Mouse (Mus musculus) ovary, postnatal 10 days (tissue): ENCODE data around the gene Eif3j1.
A peak's percentile ranks its signal among the peaks of the same experiment; 100 is the strongest.
"Not testable (repeated sequence)": the region's sequence is repeated elsewhere in the genome, so short reads cannot be mapped to it uniquely, and the experiment has no call there.

ENCODE experiments used
- DNase-seq: peaks from one replicate; pipeline ENCODE4 v3.0.0; 2022; ENCODE audit warnings: low spot score

The Eif3j1 gene

DNA sequence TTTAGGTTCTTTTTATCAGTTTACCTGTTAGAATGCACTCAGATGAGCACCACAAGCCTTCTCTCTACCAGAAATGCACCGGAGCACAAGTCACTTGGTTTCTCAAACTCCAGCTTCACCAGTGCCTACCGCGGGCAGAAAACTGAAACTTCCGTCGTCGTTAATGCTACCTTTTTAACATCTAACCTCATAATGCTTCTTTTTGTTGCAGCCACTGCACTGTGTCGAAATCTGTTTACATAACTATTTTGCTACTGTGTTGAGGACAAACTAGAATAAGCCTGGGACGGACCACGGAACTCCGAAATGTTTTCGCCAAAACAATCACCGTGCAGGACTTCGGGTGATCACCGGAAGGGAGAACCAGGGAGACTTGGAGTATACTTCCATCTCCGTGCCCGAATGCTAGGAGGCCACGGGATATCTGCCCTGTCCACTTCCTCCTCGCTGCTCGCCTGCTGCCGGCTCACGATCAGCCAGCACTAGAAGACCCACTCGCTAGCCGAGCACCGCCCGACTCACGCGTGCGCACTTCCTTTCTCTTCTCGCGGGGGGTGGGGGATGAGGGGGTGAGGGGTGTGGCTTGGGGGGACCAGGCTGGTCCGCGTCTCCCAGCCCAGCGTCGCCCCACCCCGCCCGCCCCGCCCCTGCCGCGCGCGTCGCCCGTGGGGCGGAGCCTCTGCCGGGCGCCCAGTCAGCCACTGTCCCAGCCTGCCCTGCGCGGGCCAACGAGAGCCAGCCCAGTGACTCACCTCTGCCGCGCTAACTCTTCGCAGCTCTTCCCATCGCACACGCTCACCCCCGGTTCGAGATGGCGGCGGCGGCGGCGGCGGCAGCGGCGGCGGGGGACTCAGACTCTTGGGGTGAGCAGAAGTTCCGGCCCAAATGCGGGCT, at the start of gene Eif3j1:
Eif3j1 (plus strand) TSS at position 685 of the 894 bp plus-strand sequence.
- peak; percentile 68 for DNase-seq

DNA sequence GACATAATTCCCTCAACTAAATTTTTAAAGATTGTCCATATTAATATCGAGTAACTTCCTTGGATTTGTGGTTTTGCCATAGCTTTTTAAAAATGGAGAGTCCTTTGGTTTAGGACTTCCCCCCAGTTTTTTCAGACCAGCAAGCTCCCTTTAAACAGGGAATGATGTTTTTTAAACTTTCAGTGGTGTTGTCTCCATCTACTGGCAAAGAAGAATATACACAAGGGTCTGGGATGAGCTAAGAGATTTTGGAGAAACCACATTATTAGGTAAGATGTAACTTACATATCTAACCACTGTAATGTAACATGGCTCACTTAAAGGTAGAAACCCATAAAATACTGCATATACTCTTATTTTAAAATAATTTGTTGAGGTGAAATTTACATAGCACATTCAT, 32.6 kb upstream of the Eif3j1 start:
- DNase-seq: no peak

DNA sequence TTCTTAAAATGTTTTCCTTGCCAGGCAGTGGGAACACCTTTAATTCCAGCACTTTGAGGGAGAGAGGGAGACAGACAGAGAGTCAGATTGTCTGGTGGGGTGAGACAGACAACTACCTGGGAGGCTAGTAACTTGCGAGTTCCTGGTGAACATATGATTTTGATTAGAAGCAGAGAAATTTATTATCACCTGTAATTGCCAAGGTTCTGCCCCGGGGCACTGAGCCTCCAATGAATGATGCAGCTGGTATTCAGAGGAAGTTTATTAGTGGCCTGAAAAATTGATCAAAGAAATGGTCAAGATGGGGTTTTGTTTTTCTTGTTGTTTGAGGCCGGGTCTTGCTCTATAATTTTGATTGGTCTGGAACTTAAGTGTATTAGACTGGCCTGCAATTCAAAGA, 19.5 kb upstream of the Eif3j1 start:
- no peak for DNase-seq

DNA sequence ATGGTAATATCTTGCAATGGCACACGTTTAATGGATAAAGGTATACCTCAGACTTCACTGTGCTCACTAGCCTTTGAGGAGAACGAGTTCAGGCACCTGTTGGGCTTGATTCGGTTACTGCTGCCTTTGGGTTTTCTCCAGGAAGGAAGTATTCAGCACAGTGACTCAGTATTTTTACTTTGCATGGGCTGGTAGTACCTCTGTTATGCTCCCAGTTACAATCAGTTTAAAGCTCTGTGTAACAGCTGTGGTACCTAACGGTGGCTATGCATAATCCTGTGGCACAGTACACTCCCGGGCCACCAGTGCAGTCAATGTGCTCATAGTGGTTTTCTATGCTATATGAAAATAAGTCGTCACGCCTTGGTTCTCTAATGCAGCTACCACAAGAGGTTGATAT, 16.9 kb upstream of the Eif3j1 start:
- no peak for DNase-seq

DNA sequence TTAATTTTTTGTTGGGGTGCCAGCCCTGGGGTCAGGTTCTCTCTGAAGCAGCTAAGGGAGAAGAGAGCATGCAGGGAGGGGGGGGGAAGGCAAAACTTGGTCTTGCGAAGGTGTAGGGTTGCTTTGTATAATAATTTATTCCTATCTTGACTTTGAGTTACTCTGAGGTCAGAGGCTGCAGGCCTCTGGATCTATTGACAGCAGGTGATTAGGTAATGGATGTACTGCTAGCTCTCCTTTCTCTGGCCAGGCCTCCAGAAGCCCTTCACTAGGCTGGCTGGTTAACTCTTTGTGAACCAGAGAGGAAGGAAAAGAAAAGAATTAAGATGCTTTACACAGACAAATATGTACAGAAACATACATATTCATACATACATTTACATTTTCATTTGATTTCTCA, 9.6 kb upstream of the Eif3j1 start:
- no peak for DNase-seq

DNA sequence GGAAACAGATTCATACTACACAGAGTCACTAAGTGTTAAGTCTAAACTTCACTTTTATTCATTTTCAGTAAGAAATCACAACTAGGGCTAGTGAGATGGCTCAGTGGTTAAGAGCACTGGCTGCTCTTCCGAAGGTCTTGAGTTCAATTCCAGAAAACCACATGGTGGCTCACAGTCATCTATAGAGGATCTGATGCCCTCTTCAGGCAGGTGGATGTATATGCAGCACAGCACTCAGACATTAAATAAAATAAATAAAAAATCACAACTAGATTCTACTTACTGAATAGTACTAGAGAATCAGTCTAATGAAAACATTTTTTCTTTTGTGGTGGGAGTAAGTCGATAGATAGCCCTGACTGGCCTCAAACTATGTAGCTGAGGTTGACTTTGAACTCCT, 6.1 kb upstream of the Eif3j1 start:
- DNase-seq: no peak

DNA sequence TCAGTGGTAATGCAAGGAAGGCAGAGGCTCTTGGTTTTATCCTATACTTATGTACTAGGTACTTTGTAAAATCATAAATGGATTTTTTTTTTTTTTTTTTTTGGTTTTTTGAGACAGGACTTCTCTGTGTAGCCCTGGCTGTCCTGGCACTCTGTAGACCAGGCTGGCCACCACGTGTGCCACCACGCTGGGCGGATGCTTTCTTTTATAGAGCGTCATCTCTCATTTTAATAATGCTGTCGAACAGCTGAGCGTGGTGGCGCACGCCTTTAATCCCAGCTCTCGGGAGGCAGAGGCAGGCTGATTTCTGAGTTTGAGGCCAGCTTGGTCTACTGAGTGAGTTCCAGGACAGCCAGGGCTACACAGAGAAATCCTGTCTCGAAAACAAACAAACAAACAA, 1.3 kb upstream of the Eif3j1 start:
- DNase-seq: not testable (repeated sequence)

DNA sequence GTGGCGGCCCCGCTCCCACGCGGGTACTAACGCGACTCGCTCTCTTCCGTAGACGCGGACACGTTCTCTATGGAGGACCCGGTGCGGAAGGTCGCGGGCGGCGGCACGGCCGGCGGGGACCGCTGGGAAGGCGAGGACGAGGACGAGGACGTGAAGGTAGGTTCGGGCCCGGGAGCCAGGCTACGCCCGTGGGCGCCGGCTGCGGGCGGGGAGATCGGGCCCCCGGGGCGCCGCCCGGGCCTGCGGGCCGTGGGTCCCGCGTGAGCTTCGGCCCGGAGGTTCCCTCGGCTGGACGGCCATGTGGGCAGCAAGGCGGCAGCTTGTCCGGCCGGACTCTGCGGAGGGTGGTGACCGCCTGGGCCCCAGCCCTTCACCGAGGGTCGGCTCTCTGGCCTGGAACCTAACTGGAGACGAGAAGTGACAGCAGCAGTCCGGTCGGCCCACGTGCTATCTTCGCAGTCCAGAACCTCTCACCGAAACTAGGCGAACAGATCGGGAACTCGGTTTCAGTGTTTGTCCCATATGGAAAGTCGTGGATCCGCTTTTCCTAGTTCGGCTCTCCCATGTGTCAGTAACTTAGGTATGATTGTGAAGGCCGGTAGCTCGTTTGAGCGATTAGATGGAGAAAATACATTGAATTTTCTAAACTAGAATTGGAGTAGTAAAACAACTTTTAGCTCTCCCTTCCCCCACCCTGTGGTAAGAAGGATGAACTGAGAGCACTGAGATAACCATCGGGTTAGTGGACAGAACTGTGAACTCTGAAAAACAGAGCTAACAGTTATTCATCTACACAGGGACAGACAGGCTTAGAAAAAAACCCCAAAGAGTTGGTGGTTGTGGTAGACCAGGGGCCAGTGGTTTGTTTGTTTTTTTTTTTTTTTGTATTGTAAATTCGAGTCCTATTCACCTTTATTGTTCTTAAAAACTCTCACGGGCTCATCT, 682 bp downstream of the Eif3j1 start:
- DNase-seq: no peak

DNA sequence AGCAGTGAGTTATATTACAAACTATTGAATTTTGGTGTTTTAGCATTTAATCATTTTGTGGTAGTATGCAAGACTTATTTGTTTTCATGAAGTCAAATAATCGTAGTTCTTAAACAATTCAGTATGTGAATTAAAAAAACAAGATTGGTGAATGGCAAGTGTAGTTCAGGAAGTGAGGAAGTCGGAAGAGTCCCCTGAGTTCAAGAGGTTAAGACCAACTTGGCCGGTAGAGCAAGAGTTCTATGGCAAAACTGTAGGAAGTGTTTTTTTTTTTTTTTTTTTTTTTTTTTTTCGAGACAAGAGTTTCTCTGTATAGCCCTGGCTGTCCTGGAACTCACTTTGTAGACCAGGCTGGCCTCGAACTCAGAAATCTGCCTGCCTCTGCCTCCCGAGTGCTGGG, 3.6 kb downstream of the Eif3j1 start:
- DNase-seq: no peak

DNA sequence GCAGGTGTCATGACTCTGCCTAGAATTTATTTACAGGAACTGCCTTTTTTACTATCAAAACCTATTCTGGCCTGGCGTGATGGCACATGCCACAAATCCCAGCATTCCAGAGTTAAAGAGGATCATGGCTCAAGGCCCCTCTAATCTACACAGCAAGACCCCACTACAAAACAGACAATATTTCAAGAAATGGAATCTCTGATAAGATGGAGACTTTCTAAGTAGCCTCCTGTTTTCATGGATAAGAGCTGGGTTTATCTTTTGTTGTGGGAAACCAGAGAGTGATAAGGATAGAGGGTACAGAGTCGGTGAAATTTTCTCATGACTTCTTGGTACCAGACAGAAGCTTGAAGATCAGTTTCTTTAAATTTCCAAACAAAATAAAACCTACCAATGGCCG, 7.7 kb downstream of the Eif3j1 start:
- DNase-seq: no peak

DNA sequence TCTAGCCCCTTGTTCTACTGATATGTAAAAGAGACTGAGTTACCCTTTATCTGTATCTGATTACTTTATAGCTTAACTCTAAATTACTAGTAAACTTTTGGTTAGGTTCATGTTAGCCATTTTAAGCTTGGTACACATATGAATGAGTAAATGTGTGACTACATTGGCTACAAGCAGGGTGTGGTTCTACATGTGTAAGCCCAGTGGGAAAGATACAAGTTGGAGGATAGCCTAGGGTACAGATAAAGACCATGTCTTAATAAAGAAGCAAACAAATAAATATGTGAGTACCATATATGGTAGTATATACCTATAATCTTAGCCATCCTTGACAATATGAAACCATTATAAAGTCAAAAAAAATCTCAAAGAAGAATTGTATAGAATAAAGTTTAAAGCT, 15.6 kb downstream of the Eif3j1 start:
- no peak for DNase-seq

DNA sequence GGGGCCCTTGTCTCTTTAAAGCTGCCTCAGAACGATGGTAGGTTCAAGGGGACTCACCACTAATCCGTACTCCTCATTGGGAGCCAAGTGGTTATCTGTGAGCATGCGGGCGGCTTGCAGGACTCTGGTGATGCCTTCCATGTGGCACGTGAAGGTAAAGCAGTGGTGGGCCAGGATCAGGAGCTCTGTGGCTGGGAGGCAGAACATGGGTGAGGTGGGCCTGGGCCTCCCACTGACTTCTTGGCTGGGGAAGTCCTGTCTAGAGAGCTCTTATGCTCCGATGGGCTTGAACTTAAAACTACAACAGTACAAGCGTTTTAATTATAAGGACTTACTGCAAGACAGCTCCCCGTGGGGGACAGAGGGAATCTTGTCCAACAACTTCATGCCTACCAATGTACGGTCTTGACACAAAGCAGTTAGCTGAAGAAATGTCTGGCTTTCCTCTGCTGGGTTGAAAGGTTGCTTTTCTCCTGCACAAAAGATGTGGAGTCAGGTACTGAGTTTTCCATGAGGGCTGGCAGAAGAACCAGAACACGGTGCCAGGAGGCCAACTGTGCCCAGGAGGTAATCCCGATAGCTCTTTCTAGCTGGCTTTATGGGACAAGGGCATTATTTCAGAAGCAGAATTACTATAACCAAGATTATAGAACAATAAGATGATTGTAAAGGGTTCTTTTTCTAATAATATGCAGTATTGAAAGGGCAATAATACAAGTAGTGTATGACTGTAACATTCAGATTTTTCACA, 31.2 kb downstream of the Eif3j1 start:
- DNase-seq: no peak

DNA sequence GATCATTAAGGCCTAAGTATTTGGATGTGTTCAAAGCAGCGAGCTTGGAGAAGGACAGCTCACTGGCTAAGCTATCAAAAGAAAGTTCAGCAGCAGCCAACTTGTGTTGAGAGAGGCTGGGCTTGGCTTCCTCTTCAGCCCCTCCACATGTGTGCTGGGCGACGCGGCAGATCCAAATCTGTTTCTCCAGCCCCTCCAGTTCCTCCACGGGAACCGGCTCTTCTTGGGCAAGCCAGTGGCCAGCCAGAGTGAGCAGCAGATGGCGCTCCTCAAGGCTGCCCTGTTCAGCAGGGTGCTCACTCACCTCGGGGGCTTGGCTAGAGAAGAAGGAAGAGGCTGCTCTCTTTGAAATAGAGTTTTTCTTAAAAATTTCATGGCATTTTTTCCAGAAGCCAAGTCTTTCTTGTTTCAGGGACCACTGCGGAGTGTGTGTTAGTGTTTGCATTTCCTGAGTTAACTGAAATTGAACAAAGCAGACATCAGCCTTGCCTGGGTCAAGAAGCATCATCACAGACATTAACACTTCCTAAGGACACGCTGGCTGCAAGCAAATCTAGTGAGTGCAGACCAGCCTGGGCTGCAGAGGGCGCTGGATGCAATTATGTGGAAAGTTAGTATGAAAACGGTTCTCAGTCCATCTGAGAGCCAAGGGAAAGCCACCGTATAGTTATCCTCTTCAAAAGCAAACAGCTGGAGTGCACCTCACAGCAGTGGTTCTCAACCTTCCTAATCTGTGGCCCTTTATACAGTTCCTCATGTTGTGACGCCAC, 37.0 kb downstream of the Eif3j1 start:
- no peak for DNase-seq

DNA sequence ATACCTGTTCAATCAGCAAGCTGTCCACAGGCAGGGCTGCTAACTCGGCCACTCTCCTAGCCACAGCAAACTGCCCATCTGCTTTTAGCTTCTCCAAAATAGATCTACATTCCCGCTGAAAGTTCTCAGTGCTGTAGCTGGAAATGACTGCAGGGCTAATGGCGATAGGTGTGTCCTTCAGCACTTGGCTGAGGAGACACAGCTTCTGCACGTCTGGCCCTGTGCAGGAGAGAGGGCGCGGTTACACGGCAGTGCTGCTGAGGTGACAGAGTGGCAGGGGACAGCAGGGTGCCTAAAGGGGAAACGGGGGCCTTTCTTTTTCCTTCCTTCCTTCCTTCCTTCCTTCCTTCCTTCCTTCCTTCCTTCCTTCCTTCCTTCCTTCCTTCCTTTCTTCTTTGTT, 37.9 kb downstream of the Eif3j1 start:
- DNase-seq: no peak

DNA sequence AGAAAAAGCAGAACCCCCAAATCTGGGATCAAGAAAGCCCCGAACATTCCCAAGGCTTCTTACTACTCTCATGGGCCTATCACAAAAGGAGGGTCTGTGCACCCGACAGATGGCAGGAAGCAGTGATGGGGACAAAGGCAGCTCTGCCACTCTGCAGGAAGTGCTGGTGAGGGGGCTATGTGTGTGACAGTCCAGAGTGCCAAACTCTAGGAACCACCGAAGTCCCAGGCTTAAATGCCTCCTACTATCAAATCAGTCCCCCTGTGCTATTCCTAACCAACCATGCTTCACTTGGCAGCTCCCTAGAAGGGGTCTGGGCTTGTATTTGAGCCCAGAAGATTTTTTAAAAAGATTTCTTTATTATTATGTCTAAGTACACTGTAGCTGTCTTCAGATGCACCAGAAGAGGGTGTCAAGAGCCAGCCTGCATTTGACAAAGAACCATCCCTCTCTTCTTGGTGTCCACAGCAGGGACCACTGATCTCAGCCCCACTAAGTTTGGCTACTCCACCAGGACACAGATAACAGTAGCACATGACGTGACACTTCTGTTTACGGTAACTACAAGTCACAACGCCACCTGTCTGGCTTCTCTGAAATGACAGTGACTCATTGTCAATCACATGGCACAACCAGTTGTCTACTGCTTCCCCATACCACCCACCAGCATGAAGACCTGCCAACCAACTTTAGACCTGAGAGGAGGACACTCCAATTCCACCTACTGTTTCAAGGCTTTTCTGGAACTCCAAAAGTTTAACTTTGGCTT, 41.0 kb downstream of the Eif3j1 start:
- no peak for DNase-seq

DNA sequence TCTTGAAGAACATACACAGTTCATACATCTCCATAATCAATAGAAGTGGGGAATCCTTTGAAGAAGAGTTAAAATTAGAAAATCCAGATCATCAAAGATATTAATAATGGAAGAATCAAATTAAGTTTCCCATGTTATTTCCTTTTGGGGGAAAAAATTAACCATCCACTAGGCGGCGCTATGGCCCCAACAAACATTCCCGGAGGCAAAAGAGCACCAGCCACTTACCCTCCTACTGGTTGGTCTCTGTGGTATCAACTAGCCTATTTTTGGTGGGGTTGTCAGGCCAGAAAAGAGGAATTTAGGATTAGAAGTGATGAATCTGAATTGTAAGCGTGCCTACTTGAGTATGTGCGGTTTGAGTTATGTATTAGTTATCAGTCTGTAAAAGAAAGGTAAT, 41.6 kb downstream of the Eif3j1 start:
- DNase-seq: no peak

DNA sequence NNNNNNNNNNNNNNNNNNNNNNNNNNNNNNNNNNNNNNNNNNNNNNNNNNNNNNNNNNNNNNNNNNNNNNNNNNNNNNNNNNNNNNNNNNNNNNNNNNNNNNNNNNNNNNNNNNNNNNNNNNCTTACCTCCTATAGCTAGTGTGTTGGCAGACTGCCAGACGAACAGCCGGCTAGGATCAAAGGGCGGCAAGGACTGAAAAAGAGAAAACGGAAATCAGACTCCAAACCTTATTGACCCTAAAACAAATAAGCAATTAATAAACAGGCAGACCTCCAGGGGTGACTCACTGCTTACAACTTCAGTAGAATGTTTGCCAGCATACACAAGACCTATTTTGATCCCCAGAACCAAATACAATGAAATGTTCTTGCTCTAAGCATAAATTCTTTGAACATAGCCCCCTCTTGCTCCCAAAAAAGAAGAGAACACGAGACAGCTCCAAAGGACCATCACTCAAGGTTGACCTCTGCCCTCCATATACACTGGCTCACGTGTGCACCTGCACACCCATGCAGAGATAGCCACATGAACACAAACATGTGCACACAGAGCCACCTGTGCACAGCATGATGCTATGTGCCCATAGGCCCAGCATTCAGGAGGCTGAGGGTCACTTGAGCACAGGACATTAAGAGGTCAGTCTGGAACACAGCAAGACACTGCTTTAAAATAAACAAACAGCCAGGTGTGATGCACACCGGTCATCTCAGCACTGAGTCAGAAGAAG, 53.5 kb downstream of the Eif3j1 start:
- no peak for DNase-seq

DNA sequence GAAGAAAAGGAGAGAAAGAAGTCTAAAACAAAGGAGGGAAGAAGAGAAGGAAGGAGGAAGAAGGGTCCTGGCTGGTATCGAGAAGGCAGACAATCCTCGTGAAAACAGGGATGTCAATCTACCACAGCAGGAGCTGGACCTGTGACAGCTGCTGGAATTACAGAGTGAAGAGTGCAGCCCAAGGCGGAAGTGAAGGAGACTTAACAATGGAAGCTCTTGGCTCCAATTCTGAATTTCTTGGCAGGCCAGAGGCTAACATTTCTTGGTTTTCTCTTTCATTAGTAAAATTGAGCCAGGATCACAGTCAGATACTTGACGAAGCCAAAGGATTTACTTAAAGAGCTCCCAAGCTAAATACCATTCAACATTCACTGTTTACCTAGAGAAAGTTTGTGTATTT, 58.1 kb downstream of the Eif3j1 start:
- DNase-seq: no peak

DNA sequence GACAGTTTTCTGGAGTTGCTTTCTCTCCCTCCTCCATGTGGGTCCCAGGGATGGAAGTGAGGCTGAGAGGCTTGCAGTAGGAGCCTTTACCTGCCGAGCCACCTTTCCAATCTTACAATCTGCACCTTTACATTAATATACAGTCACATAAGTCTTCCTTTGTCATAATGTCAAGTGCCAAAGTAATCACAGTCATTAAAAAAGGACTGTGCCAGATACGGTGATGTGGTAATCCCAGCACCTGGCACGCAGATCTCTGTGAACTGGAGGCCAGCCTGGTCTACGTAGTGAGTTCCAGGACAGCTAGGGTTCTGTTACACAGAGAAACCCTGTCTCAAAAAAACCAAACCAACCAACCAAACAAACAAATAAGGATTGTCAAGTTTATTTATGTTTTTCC, 65.5 kb downstream of the Eif3j1 start:
- no peak for DNase-seq

DNA sequence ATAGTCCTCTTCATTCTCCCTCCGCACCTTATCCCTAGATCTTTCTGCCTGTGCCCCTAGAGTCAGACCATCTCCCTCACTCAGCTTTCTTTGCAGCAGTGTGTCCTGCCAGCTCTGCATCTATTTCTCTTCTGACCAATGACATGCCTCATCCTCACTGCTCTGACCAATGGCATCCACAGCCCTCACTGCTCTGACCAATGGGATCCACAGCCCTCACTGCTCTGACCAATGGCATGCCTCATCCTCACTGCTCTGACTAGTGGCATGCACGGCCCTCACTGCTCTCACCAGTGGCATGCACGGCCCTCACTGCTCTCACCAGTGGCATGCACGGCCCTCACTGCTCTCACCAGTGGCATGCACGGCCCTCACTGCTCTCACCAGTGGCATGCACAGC, 69.3 kb downstream of the Eif3j1 start:
- not testable (repeated sequence) for DNase-seq
